Comparison of ENCODE assay signal across 16 mouse cellular contexts in the genomic region with DNA sequence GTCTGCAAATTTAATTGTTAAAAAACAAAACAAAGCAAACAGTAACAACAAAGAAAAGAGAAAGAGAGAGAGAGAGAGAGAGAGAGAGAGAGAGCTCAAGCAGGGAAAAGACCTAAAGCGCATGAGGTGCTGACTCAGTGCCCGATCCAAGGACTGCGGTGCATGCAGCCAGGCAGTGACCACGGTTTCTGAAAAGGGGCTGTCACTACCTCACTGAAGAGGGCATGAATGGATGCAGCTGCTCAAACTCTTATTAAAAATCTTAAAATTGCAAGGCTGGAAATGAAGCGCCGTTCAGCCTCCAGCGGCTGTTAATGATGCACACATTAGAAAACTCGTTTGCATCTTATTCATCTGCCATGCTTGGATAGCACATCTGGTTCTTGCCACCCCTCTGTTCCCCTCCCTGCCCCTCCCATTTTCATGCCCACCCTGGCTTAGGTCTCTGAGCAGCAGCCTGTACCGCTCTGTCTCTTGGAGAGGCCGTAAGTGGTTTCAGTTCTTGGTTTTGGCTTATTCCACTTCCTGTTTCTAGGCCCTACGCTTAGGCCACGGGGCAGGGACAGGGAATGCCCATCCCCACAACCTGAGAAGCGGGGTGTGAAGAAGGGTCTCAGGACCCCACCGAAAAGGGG. TPM values are rescaled to one million over a fixed set of nuclear protein-coding genes. Genes with fewer than 3 reads are reported as not detected.
A peak's percentile ranks its signal among the peaks of the same experiment; 100 is the strongest.
DNase-seq lines count a peak whose midpoint lies in the region; ATAC-seq and TF ChIP-seq lines count a peak whose summit lies in the region.
"Had no signal": no experiment of that assay in that cellular context is flagged by ENCODE, and none has a peak within 500 bp of the region (broad histone marks: within the 10 kb centered on the region; RNA-seq: fewer than 3 reads in every experiment).

No protein-coding gene starts in this region.

- no peak overlapping the region for H3K4me3 ChIP-seq in ES-Bruce4 (ENCODE audit: low read depth, low read length)
- H3K4me3 ChIP-seq: heart, embryonic 15.5 days had no signal

- TF ChIP-seq POLR2A in ES-Bruce4 (IDR thresholded peaks at IDR 0.05; ENCODE audit: insufficient read depth, low read length): no peak

- DNase-seq in kidney, postnatal 4 days: peak; percentile 1 to 3
- no peak for DNase-seq in kidney, postnatal 14 days
- DNase-seq in left cerebral cortex, postnatal 10 days (ENCODE audit: extremely low spot score in 1 of 2, low spot score in 2 of 2): no peak
- DNase-seq: adrenal gland, postnatal 25 days; cerebellum, adult 11 months; midbrain, embryonic 14.5 days had no signal

- no peak overlapping the region for H3K9ac ChIP-seq in ES-Bruce4 (ENCODE audit: low read depth, poor library complexity, severe bottlenecking)
- H3K9ac ChIP-seq: heart, embryonic 15.5 days had no signal

- H3K27me3 ChIP-seq in ES-Bruce4 (ENCODE audit: control insufficient read depth, insufficient read depth, low read length, poor library complexity, severe bottlenecking): no peaks in the 10 kb centered on the region
- H3K27me3 ChIP-seq: heart, embryonic 15.5 days had no signal

- H3K4me1 ChIP-seq in ES-Bruce4 (ENCODE audit: control insufficient read depth, insufficient read depth, low read length): peaks cover 12% of the 10 kb centered on the region

- intact Hi-C loops in left cerebral cortex, postnatal 10 days (cut with DNase I): no loop called here

- TF ChIP-seq CTCF in ES-Bruce4 (IDR thresholded peaks at IDR 0.05; ENCODE audit: low read depth, low read length): no peak

- no peaks in the 10 kb centered on the region for H3K9me3 ChIP-seq in ES-Bruce4 (replicated peaks; ENCODE audit: control insufficient read depth, insufficient read depth, low read length, poor library complexity, severe bottlenecking)
- H3K9me3 ChIP-seq: heart, embryonic 15.5 days had no signal

- peak overlapping the region; percentile 62; the same call in 1 of the 2 replicates for H3K27ac ChIP-seq in ES-Bruce4 (ENCODE audit: insufficient read depth, low read length)
- H3K27ac ChIP-seq: heart, embryonic 15.5 days had no signal

- no peak for TF ChIP-seq EP300 in ES-Bruce4 (IDR thresholded peaks at IDR 0.05; ENCODE audit: insufficient read depth, low read depth, low read length)

- 0 out of 2 replicates have a peak, but pooled peaks cover 5% of the 10 kb centered on the region for H3K36me3 ChIP-seq in ES-Bruce4 (ENCODE audit: control insufficient read depth, insufficient read depth, low read length, poor library complexity, severe bottlenecking)

- ATAC-seq in common myeloid progenitor, adult 5-6 weeks (replicated peaks; ENCODE audit: low read depth, poor library complexity, severe bottlenecking): peak; percentile 53
- ATAC-seq in megakaryocyte progenitor cell, adult 5-6 weeks (replicated peaks; ENCODE audit: poor library complexity): peak; percentile 59
- no peak for ATAC-seq in frontal cortex, adult (ENCODE audit: low TSS enrichment)
- ATAC-seq: intestine, embryonic 16.5 days; lung, postnatal 0 days had no signal

RNA-seq across cellular contexts. Expression of a gene that starts 5.0 kb away (rescaled TPM):
- polyA plus RNA-seq in ES-Bruce4 (2011; ENCODE audit: insufficient read depth, insufficient read length, low read depth, missing spikeins): not detected in 2 replicates
- not detected in 2 replicates for total RNA-seq in common myeloid progenitor, adult 5-6 weeks (2017)
- total RNA-seq in megakaryocyte progenitor cell, adult 5-6 weeks (2015): not detected in 2 replicates
- not detected in 2 replicates for total RNA-seq in megakaryocyte progenitor cell, adult 5-6 weeks (2017)
- total RNA-seq in left cerebral cortex, postnatal 10 days (2021): not detected
- total RNA-seq: adrenal gland, postnatal 25 days; gastrocnemius, adult 8-10 months; liver, adult 2 months had no signal
- polyA plus RNA-seq: heart, embryonic 15.5 days; intestine, embryonic 16.5 days; liver, adult 2 months; midbrain, embryonic 14.5 days; testis, adult 2 months had no signal

RNA-seq across cellular contexts. Expression of a gene that starts 37.7 kb away (rescaled TPM):
- 72.7 and 78.1 TPM in 2 replicates for polyA plus RNA-seq in ES-Bruce4 (2011; ENCODE audit: insufficient read depth, insufficient read length, low read depth, missing spikeins)
- 52.6 and 71.2 TPM in 2 replicates for total RNA-seq in common myeloid progenitor, adult 5-6 weeks (2017)
- 47.3 and 47.4 TPM in 2 replicates for total RNA-seq in megakaryocyte progenitor cell, adult 5-6 weeks (2015)
- 38.1 and 48.1 TPM in 2 replicates for total RNA-seq in megakaryocyte progenitor cell, adult 5-6 weeks (2017)
- total RNA-seq in left cerebral cortex, postnatal 10 days (2021): 10 to 100 TPM; 52.0 to 55.7 TPM

RNA-seq across cellular contexts. Expression of a gene that starts 42.1 kb away (rescaled TPM):
- polyA plus RNA-seq in ES-Bruce4 (2011; ENCODE audit: insufficient read depth, insufficient read length, low read depth, missing spikeins): 71.2 and 74.9 TPM in 2 replicates
- total RNA-seq in common myeloid progenitor, adult 5-6 weeks (2017): 92.2 and 93.1 TPM in 2 replicates
- 94.1 and 112 TPM in 2 replicates for total RNA-seq in megakaryocyte progenitor cell, adult 5-6 weeks (2015)
- total RNA-seq in megakaryocyte progenitor cell, adult 5-6 weeks (2017): 55.7 and 88.3 TPM in 2 replicates
- 100 to 1,000 TPM; 257 to 264 TPM for total RNA-seq in left cerebral cortex, postnatal 10 days (2021)

Comparison
In these comparisons a context has a peak if more than half of its experiments do, and no peak if none do; other contexts are left out.
1. DNase-seq: peak in kidney, postnatal 4 days (2 of 2); none in kidney, postnatal 14 days (single experiment) and left cerebral cortex, postnatal 10 days (0 of 2).